Mouse (Mus musculus) lung, postnatal 14 days (tissue): ENCODE results near the gene Ttyh2.
A peak's percentile ranks its signal among the peaks of the same experiment; 100 is the strongest.

Source experiments
- DNase-seq: peaks from one replicate; pipeline ENCODE4 v3.0.0; 2021

The Ttyh2 gene

DNA sequence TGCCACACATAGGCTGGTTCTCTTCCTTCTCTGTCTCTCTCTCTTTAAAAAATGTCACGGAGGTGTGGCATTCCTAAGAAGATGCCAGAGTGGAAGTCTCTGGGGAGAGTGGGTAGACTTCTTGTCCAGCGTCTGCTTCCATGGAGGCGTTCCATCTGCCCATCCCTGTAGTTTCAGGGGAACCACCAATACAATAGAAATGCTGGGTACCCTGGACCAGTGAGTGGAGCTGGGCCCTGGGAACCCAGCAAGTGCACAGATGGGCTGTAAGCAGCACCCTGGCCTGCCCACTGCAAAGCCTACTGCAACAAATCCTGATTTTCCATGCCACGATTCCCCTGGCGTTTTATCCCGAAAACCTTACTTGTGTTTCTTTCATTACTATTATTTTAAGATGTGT, 39.3 kb downstream of the Ttyh2 start:
- DNase-seq, result no peak

- DNase-seq, result no peak
Observed at GRCm38 (mm10) chr11:114715531-114715930, 40.3 kb downstream of the Ttyh2 start.

DNA sequence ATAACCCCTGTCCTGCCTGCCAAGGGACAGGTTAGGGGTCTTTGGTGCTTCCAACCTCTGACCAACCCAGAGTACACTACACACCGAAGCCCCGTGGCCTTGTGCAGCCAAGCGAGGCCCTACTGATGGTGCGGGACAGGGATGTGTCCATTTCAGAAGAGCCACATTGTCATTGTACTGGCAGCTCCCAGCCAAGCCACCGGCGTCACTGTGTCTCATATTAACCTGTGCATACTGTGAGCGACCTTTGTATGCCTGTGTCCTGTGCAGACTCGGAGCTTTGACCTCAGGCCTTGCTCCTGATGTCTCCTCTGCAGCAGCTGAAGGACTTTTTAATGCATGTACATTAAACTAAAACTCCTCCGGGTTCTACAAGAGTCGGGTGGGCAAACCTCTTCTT, 45.3 kb downstream of the Ttyh2 start:
- no peak for DNase-seq

- no peak for DNase-seq
Observed at GRCm38 (mm10) chr11:114722438-114722837, 47.2 kb downstream of the Ttyh2 start.

DNA sequence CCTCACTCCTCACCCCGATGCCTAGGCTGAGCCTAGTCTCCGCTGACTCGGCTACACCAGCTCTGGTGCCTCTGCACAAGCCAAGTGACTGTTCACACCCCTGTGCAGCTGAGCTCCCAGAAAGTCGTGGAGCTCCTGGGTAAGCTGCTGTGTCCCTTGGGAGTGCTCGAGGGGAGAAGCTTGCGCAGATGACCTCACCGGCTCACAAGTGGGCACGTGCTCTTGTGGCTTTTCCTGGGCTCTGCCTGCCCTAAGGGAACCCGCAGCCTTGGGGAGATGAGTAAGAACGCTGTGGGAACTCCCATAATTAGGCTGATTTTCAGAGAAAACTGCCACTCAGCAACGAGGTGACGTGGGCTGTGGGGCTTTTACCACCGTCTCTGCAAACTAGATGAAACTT, 47.8 kb downstream of the Ttyh2 start:
- no peak for DNase-seq

DNA sequence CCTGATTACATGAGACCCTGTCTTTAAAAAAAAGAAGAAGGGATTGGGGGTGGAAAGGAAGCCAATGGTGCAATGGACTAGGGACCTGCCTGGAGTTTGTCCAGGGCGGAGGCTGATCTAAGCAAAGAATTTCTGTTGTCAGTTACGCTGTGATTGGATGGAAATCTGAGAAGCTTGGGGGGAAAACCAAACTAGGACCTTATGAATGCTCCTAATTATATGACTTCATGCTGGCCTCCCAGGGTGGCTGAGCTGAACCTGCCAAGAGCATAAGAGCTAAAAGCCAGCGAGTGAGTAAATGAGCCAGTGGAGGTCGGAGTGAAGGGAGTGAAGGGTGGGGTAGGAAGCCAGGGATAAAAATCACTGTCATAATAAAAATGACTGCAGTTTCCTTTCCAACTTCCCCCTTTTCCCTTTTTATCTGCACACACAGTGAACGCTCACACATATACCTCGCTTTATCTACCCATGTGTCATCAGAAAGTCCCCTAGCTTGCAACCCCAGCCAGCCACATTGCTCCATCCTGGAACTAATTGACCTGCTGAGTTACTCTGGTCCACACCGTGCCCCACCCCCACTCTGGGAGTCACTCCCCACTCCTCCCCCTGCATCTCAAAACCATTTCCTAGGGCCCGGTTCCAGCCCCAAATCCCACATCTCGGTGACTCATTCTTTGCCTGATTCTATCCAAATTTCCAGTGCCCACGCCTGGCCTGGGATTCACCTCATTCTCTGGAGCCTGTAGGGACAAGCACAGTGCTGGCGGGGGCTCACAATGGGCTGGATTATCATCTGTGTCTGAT, 49.8 kb downstream of the Ttyh2 start:
- DNase-seq, result peak; percentile 35

- peak; percentile 73 for DNase-seq
Observed at GRCm38 (mm10) chr11:114726965-114727825, 52.0 kb downstream of the Ttyh2 start, which contains the start of gene Dnaic2. Gene Dnaic2, plus strand, starts transcription at chr11:114727408.

- no peak for DNase-seq
Observed at GRCm38 (mm10) chr11:114727826-114728186, 52.6 kb downstream of the Ttyh2 start.

GRCm38 (mm10) chr11:114728333-114728732, 53.1 kb downstream of the Ttyh2 start:
- peak; percentile 33 for DNase-seq

GRCm38 (mm10) chr11:114729832-114730363, 54.7 kb downstream of the Ttyh2 start:
- no peak for DNase-seq

DNA sequence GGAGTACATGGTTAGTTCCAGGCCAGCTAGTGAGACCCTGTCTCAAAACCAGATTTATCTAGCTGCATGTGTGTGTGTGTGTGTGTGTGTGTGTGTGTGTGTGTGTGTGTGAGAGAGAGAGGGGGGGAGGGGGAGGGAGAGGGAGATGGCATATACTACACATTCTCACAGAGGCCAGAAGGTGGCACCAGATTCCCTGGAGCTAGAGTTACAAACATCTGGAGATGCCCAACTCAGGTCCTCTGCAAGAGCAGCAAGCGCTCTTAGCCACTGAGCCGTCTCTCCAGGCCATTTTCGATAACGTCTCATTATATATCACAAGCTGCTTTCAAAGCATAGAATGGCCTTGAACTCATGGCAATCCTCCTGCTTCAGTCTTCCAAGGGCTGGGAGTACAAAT, 56.5 kb downstream of the Ttyh2 start:
- no peak for DNase-seq

DNA sequence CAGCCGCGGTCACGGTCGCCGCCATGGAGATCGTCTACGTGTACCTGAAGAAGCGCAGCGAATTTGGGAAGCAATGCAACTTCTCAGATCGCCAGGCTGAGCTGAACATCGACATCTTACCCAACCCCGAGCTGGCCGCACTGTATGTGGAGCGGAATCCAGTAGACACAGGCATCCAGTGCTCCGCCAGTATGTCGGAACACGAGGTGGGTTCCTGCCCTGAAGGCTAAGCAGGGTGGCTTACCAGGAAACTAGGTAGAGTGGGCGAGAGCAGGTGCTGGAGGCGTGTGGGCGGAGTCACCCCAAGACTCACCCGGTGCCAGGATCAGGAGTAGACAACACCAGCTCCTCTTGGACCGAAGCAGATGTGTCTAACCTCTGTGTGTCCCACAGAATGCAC, 57.7 kb downstream of the Ttyh2 start:
- no peak for DNase-seq

DNA sequence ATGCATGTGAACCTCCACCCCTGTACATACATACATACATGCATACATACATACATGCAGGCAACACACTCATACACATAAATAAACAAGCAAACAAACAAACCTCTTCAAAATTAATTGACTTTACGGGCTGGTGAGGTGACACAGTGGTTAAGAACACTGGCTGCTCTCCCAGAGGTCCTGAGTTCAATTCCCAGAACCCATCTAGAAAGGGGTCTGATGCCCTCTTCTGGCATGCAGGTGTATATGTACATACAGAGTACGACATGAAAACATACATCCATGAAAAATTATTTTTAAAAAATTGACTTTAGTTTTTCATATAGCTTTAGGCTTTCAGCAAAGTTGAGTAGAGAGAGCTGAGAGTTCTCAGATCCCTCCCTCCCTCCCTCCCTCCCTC, 60.9 kb downstream of the Ttyh2 start:
- DNase-seq, result no peak

DNA sequence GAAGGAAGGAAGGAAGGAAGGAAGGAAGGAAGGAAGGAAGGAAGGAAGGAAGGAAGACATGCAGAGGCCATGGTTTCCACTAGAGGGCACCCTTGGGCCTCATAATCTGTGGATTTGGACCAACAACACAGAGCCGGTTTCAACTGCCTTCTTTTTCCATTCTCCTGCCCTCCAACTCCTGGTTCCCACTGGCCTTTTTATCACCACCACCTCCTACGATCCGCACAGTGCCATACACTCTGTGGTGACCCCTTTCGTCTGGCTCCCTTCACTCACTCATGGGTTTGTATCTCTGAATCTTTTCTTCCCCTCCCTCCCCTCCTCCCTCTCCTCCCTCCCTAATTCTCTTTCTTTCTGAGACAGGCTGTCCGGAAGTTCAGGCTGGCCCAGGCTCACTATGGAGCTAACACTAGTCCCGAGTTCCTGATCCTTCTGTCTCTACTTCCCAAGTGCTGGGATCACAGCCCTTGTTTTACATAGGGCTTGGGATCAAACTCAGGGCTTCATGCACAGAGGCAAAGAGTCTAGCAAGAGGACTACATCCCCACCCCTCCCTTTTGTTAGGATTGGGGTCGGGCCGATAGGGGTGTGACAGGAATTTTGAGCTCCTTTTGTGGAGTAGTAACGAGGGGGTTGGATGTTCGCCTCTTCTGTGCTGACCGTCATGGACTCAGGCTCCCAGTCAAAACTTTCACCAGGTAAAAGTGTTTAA, 61.8 kb downstream of the Ttyh2 start:
- DNase-seq, result peak; percentile 59

- DNase-seq, result no peak
Observed at GRCm38 (mm10) chr11:114740598-114740997, 65.4 kb downstream of the Ttyh2 start.

GRCm38 (mm10) chr11:114741451-114741850, 66.2 kb downstream of the Ttyh2 start:
- no peak for DNase-seq

DNA sequence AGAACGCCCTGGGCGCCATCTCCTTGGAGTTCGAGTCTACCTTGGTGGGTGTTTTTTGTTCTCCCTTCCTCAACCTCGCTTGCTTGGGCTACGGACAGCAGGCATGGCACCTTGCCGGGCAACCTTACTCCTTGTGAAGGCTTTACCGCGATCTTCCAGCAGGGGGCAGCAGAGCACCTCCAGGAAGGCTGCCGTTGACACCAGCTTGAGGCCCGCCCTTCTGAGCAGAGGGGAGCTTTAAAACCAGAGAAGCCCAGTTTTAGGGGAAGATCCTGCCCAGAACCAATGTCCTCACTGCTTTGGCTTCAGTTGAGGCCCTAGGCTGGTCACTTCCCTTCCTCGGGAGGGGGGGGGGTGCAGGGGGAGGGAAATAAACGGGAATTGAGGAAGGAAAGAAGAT, 69.9 kb downstream of the Ttyh2 start:
- DNase-seq, result peak; percentile 96

- no peak for DNase-seq
Observed at GRCm38 (mm10) chr11:114747564-114748138, 72.4 kb downstream of the Ttyh2 start.

DNA sequence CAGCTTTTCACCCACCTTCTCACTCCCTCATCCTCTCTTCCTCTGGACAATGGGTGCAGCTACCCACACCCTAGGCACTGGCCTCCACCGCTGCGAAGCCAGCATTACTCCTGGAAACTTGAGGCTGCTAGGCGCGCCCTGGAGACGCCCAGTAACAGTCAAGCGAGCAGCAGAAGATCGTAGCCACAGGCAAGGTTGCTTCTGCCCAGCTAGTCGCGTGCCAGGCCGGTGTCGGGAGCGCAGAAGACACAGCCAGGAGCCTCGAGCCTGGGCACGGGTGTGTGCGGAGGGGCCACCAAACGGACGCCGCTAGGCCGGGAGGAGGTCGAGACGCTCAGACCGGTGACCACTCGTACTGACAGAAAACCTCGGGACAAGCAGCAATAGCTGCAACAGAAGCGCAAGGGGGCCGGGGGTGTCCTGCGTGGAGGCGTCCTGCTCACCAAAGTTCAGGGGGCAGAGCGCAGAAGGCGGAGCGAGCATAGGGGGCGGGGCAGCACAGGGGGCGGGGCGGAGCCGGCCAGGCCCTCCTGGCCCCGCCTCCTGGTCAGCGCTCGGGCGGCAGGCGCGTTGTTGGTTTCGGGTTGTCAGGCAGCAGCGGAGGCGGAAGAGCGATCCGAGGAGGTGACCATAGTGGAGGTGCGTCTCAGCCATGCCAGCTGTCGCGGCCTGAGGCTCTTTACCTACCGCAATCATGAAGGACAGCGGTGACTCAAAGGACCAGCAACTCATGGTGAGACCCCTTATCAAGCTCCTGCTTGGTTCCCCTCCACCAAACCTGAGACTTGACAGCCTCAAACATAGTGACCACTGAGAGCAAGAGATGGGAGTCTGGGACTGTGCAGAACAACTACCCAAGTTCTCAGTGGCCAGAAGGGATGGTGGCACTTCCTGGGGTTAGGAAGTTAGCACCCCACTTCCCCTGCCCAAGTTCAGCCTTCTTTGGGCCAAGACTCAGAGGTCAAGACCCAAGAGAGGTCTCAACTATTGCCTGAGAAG, 89.9 kb downstream of the Ttyh2 start, which contains the start of gene Kif19a:
Gene Kif19a, plus strand, starts transcription at position 569 of the 999 bp plus-strand sequence.
- DNase-seq, result peak; percentile 62

DNA sequence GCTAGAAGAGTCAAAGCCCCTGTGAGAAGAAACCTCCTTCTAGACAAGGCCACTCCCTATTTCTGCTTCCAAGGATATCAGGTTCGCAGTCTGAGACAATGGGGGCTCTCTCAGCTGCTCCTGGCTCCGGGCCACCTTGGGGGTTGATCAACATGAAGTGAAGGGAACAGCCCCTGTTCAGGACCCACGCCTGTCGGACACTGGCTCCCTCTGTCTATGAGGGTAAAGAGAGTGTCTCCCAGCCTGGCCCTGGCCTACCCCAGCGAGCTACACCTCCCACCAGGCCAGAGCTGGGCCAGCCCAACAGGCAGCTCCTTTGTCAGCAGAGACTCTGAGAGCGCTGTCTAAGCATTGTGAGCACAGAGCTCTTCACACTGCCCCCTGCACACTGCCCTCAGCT, 94.7 kb downstream of the Ttyh2 start:
- no peak for DNase-seq
